Mouse (Mus musculus): ENCODE measurements around the gene Dffa.
A peak's percentile ranks its signal among the peaks of the same experiment; 100 is the strongest.

Dffa gene

DNA sequence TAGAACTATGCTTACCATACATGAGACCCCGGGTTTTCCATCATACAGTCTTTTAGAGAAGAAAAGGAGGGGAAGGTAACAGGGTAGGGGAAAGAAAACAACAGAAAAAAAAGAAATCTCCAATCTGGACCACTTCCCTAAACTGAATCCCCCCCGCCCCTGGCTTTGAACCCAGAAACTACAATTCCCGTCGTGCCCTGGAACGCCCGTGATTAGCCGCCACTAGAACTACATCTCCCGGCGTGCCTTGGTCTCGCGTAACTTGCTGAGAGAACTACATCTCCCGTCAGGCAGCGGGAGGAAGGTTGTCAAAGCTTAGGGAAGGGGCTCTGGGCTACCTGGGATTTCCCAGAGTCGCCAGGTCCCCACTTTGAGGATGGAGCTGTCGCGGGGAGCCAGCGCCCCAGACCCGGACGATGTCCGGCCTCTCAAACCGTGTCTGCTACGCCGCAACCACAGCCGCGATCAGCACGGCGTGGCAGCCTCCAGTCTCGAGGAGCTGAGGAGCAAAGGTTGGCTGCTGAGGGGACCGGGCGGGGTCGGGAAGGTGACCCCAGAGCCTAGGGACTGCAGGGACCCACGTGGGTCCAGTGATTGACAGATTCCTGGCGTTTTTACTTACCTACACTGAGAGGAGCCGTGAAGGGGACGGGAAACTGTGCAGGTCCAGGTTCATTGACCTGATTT lies at the start of gene Dffa:
Gene Dffa (plus strand): TSS at position 272 of the 687 bp plus-strand sequence.
- DNase-seq: peak; percentile 95

DNA sequence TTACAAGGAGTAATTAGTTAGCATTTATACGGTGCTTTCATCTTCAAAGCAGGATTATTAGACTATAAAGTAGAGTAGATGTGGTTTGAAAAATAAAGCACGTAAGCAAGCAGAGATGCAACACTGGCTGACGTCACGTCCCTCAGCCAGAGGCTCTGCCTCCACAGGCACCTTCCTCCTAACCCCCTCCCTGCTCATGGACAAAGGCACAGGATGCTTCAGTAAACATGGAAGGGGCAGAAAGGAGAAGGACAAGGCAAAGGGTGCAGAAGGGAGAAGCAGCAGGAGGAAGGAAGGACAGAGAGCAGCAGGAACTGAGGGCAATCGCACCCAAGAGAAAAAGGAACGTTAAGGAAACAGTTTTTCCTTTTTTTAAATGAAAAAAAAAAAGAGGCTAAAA lies 48.1 kb upstream of the Dffa start:
- DNase-seq: no peak

DNA sequence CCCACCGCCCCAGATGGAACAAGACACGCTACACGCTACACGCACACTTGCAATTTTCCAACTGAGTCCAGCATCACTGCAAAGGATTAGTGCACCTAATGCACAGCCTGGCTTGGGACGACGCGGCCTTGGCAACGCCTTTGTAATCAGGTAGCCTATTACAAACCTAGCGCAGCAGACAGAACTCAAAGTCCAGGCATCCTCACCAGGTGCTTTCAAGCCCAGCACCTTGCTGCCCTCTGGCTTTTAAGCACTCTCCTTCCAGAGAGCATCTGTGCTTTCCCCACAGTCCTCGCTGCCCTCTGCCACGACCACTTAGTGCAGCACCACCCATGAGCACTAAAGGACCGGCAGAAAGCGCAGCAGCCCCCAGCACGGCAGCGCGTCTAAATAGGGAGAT lies 47.0 kb upstream of the Dffa start:
- DNase-seq: no peak

DNA sequence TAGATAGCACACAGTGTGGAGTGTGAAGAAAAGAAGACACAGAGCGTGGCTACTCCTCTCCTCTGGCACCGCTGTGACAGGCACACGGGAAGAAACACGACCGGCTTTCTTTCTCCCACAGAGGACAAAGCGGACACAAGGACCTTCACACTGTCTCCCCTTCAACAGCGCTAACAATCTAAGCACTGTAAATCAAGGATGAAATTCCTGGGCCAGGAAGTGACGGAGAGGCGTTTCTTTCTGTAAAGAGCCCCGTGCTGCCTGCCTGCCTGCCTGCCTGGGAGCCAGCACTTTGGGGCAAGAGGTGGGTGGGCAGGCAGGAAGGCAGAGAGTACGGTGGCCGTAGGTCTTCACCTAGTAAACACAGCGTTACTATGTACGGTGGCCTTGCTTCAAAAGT lies 46.5 kb upstream of the Dffa start:
- DNase-seq: no peak

- no peak for DNase-seq
Observed at GRCm38 (mm10) chr4:149058298-149058697, 45.6 kb upstream of the Dffa start.

DNA sequence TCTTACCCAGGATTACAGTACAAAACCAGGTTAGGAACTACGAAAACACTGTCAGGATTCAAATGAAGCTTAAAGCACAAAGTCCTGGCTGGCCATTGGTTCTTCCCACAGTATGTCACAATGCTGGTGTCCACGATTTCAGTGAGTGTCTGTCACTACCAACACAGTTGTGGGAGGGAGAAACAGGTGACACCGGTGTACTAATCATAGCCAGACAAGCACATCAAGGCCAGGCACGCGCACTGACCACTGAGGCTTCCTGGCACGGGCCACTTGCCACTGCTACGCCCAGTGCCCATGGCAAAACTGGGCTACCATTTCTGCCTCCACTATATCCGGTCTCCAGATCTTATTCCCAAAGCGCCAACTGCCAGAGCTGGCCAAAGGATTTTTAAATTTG lies 44.2 kb upstream of the Dffa start:
- DNase-seq: no peak

DNA sequence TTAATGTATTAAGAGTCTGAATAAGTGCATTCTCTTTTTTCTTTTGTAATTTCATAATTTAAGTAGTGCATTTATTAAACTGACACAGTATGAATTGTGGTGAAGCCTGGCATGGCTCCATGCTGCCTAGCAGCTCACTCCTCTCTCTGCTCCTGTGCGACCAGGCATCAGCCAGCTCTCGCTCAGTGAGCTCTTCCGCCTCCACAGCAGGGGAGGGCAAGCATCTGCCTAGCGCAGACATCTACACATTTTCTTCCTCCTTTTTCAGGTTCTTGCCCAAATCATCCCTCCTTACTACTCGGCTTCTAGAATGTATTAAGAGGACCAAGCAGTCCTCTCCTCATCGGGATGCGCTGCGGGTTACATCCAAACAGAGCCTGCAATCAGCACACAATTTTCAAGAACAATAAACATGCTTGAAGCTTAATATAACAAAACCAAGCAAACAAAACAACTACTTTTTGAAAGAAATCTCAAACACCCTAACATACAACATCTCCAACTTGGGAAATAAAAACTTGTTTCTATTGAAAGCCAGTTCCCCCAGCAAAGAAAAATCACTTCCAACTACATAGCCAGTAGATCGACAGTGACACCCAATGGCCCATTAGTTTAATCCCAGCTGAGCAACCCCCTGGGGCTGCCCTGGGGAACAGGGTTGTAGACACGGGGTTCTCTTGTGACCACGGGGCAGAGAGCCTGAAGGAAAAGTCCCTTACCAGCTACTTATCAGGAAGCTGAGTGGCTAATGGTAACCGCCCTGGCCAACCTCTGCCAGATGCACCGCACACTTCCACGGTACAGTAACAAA lies 43.1 kb upstream of the Dffa start:
- no peak for DNase-seq

GRCm38 (mm10) chr4:149061432-149061718 lies 42.6 kb upstream of the Dffa start:
- DNase-seq: no peak

- no peak for DNase-seq
Observed at GRCm38 (mm10) chr4:149062406-149063318, 41.3 kb upstream of the Dffa start.

DNA sequence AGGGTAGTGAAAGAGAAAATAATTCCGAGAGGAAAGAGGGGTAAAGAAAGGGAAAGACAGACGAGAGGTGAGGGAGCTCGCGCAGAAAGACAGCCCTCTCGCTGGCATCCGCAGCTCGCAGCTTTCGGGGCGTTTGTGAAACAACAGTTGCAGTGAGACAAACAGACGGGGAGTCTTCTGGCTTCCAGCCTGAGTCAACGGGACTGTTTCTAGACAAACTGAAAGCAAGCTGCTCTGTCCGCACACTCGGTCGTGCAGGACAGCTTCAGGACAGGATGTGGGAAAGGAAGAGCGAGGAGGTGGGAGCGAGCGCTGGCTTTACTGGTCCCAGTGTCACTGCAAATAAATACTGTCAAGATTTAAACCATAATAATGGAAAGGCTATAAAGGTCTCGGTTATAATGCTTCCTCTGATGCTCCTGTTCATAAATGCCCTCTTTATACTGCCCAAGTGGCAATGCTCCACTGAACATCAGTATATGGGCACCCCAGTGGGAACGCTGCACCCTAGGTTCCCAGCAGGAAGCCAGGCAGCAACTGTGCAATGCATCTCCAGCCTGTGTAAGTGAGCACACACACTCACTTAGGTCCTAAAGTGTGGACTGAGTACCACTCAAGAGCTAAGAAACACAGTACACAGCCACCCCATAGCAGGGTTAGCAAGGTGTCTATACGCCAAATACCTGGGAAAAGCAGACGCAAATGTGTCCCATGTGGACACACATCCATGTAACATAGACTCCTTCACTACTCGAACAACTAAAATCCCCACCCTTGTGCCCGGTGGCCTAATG lies 39.7 kb upstream of the Dffa start:
- DNase-seq: peak; percentile 55

- DNase-seq: no peak
Observed at GRCm38 (mm10) chr4:149066672-149067551, 37.0 kb upstream of the Dffa start.

DNA sequence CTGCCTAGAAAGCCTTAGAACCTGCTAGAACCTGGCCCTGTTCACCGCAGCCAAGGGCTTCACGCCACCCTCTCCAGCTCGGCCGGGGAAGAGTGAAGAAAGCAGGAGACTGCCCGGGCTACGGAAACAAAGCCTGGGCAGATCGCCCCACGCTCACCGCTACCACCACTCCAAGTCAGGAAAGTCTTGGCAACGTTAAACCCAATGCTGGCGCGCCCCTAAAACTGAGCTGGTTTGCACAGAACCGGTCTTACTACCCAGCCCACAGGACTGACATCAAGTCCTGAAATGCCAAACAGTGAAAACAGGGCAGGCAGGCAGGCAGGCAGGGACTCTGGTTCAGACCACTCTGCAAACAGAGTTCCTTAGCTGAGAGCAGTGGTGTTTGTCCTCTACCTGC lies 28.9 kb upstream of the Dffa start:
- DNase-seq: no peak

DNA sequence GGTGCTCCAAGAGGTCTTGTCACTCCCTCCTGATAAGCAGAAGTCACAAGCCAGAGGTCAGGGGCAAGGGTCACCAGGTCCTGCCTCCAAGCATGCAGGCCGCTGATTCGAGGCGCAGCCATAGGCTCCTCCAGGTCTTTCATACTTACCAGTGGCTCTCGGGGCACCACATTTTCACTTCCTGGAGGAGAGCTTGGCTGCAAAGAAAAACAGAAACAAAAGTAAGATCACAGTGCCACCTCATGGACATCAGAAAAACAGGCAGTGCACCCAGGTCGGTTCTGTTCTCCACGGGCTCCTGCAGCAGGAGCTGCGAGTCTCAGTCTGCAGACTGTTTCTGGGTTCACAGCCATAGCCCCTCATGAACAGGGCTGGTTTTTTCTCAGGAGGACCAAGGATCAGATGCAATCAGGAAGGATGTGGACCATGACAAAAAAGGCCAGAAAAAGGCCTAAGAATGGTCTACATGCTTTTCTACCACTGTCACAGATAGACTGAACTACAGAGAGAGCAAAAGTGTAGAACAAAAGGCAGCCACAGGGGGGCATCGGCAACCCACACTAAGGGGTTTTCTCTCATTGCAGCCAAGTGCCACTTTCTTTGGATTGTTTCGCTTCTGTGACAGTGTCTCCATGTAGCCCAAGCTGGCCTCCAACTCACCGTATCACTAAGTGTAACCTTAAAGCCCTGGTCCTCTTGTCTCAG lies 27.9 kb upstream of the Dffa start:
- peak; percentile 83 for DNase-seq

DNA sequence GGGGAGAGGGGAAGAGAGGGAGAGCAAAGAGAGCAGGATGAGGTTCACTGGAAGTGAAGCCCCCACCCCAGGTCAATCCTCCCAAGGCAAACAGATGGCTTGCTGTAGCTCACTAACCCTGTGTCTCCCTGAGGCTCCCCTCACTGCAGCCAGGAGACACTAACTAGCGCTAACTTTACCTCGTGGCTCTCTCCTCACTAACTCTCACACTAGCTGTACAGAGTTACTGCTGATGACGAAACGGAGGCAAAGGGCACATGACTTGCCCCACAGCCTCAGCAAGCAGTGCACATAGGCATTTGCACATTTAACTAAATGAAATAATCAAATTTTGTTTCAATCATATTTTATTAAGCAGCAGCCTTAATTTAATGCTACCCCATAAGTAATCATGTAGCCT lies 25.7 kb upstream of the Dffa start:
- no peak for DNase-seq

DNA sequence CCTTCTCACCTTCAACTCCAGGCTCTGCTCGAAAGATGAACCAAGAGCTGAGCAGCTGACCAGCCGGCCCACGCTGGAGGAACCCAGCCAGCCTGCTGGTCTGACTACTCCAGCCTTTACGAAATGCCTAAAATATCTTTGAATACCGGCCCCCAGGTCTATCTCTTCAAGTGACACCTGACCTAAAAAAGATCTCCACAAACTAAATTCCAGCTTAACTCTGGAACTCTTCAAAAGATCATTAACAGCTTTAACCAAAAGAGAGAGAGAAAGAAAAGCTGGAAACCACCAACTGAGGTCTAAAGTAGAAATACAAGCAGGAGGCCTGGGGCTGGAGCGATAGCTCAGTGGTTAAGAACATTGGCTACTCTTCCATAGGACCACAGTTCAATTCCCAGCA lies 24.3 kb upstream of the Dffa start:
- no peak for DNase-seq

- DNase-seq: no peak
Observed at GRCm38 (mm10) chr4:149080111-149080510, 23.8 kb upstream of the Dffa start.

- DNase-seq: peak; percentile 91
Observed at GRCm38 (mm10) chr4:149081528-149081927, 22.4 kb upstream of the Dffa start.

GRCm38 (mm10) chr4:149085381-149085780 lies 18.6 kb upstream of the Dffa start:
- no peak for DNase-seq

GRCm38 (mm10) chr4:149091364-149091763 lies 12.6 kb upstream of the Dffa start:
- no peak for DNase-seq

DNA sequence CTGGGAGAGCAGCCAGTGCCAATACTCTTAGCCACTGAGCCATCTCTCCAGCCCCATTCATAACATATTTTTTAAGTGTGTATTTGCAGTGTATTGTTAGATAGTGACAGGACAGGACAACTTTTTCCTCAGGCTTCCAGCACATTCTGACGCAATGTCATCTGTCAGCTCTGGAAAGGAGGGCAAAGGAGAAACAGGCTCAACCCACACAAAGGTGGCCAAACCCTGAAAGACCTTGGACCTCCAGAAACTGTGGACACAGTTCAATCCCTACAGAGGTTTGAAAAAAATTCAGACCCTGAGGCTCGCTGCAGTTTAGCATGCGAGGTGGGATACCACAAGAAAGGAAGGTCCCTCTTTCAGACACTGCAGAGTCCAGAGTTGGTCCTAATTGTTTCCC lies 6.0 kb upstream of the Dffa start:
- no peak for DNase-seq

DNA sequence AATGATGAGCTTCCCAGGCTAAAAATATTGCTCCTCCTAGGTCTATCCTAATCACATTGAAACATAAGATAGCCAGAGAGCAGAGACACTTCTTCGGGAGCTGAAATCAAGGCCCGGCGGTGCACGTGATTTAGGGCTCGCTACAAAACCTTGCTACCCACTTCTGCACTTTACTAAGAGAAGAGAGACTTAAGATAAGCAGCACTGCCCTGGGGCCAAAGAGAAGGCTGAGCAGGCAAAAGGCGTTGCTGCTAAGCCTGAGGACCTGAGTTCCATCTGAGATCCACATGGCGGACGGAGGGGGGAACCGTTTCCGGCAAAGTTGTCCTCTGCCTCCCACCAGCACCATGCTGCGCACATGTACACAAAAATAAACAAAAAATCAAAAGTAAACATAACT lies 5.4 kb upstream of the Dffa start:
- DNase-seq: no peak
